Mouse (Mus musculus): ENCODE results near the gene Nap1l1. TPM values are rescaled to one million over a fixed set of nuclear protein-coding genes. Genes with fewer than 3 reads are reported as not detected.

The Nap1l1 gene
- total and polyA plus RNA-seq, 2 experiments from 2014 or later: 121 to 189 TPM

GRCm38 (mm10) chr10:111539724-111540324 lies 66.8 kb downstream of the Nap1l1 start:
- no peaks in the 10 kb centered on the region for H3K27me3 ChIP-seq (ENCODE audit: insufficient read depth, low read length)
- no peaks in the 10 kb centered on the region for H3K9me3 ChIP-seq (ENCODE audit: low read length)
- no peaks in the 10 kb centered on the region for H3K36me3 ChIP-seq (ENCODE audit: insufficient read depth)
- 41% methylated on average over 9 of the region's 9 CpGs for WGBS
- H3K4me1 ChIP-seq (ENCODE audit: insufficient read depth): no peaks in the 10 kb centered on the region; the same call in 1 of the 2 replicates
- H3K4me2 ChIP-seq (ENCODE audit: low read depth): no peak overlapping the region
- TF ChIP-seq CTCF (IDR thresholded peaks at IDR 0.05; ENCODE audit: low read depth): no peak
- DNase-seq (no peak), ATAC-seq (peak; percentile 62)
- peak overlapping the region; percentile 10; the same call in 1 of the 2 replicates for H3K27ac ChIP-seq (ENCODE audit: low read depth, low read length)
- no peak overlapping the region for H3K4me3 ChIP-seq (ENCODE audit: low read depth, low read length)
- H3K9ac ChIP-seq: no peak overlapping the region

GRCm38 (mm10) chr10:111540678-111541077 lies 67.7 kb downstream of the Nap1l1 start:
- Histone ChIP-seq H3K4me2 (ENCODE audit: low read depth) (no peak overlapping the region), H3K9ac (no peak overlapping the region), H3K27me3 (ENCODE audit: insufficient read depth, low read length) (no peaks in the 10 kb centered on the region), H3K9me3 (ENCODE audit: low read length) (no peaks in the 10 kb centered on the region), H3K36me3 (ENCODE audit: insufficient read depth) (no peaks in the 10 kb centered on the region), H3K4me3 (ENCODE audit: low read depth, low read length) (no peak overlapping the region), H3K4me1 (ENCODE audit: insufficient read depth) (no peaks in the 10 kb centered on the region; the same call in 1 of the 2 replicates), H3K27ac (ENCODE audit: low read depth, low read length) (no peak overlapping the region)
- DNase-seq (no peak), ATAC-seq (no peak)
- WGBS: 80% methylated on average over 9 of the region's 9 CpGs
- TF ChIP-seq CTCF (IDR thresholded peaks at IDR 0.05; ENCODE audit: low read depth): no peak

- TF ChIP-seq CTCF (IDR thresholded peaks at IDR 0.05; ENCODE audit: low read depth): no peak
- ATAC-seq (no peak), DNase-seq (no peak)
- H3K4me3 ChIP-seq (ENCODE audit: low read depth, low read length): no peak overlapping the region
- no peaks in the 10 kb centered on the region for H3K9me3 ChIP-seq (ENCODE audit: low read length)
- H3K27ac ChIP-seq (ENCODE audit: low read depth, low read length): no peak overlapping the region
- H3K36me3 ChIP-seq (ENCODE audit: insufficient read depth): no peaks in the 10 kb centered on the region
- no peak overlapping the region for H3K4me2 ChIP-seq (ENCODE audit: low read depth)
- 67% methylated on average over 7 of the region's 7 CpGs for WGBS
- no peaks in the 10 kb centered on the region; the same call in 1 of the 2 replicates for H3K4me1 ChIP-seq (ENCODE audit: insufficient read depth)
- H3K27me3 ChIP-seq (ENCODE audit: insufficient read depth, low read length): no peaks in the 10 kb centered on the region
- H3K9ac ChIP-seq: no peak overlapping the region
Measured at GRCm38 (mm10) chr10:111543106-111543505, 70.1 kb downstream of the Nap1l1 start.

GRCm38 (mm10) chr10:111543781-111544260 lies 70.8 kb downstream of the Nap1l1 start:
- Histone ChIP-seq H3K4me3 (ENCODE audit: low read depth, low read length) (no peak overlapping the region), H3K27ac (ENCODE audit: low read depth, low read length) (no peak overlapping the region), H3K36me3 (ENCODE audit: insufficient read depth) (no peaks in the 10 kb centered on the region), H3K27me3 (ENCODE audit: insufficient read depth, low read length) (no peaks in the 10 kb centered on the region), H3K9ac (no peak overlapping the region), H3K9me3 (ENCODE audit: low read length) (no peaks in the 10 kb centered on the region), H3K4me1 (ENCODE audit: insufficient read depth) (no peaks in the 10 kb centered on the region; the same call in 1 of the 2 replicates), H3K4me2 (ENCODE audit: low read depth) (no peak overlapping the region)
- ATAC-seq (0 out of 2 replicates have a peak, but pooled peaks have one; percentile 10), DNase-seq (no peak)
- no peak for TF ChIP-seq CTCF (IDR thresholded peaks at IDR 0.05; ENCODE audit: low read depth)
- WGBS: 59% methylated on average over 7 of the region's 7 CpGs

- no peak for DNase-seq
- WGBS: 78% methylated on average over 4 of the region's 4 CpGs
Measured at GRCm38 (mm10) chr10:111544311-111544710, 71.3 kb downstream of the Nap1l1 start.

GRCm38 (mm10) chr10:111545648-111546047 lies 72.6 kb downstream of the Nap1l1 start:
- H3K9me3 ChIP-seq (ENCODE audit: low read length): no peaks in the 10 kb centered on the region
- no peak overlapping the region for H3K4me3 ChIP-seq (ENCODE audit: low read depth, low read length)
- H3K4me1 ChIP-seq (ENCODE audit: insufficient read depth): peaks cover 3% of the 10 kb centered on the region; the same call in 1 of the 2 replicates
- no peak for ATAC-seq
- no peaks in the 10 kb centered on the region for H3K27me3 ChIP-seq (ENCODE audit: insufficient read depth, low read length)
- no peak overlapping the region for H3K27ac ChIP-seq (ENCODE audit: low read depth, low read length)
- 72% methylated on average over 4 of the region's 4 CpGs for WGBS
- no peak for DNase-seq
- H3K36me3 ChIP-seq (ENCODE audit: insufficient read depth): no peaks in the 10 kb centered on the region
- no peak for TF ChIP-seq CTCF (IDR thresholded peaks at IDR 0.05; ENCODE audit: low read depth)
- H3K4me2 ChIP-seq (ENCODE audit: low read depth): no peak overlapping the region
- H3K9ac ChIP-seq: no peak overlapping the region

More at GRCm38 (mm10) chr10:111544311-111544710, 71.3 kb downstream of the Nap1l1 start:
- Histone ChIP-seq H3K36me3 (ENCODE audit: insufficient read depth) (no peaks in the 10 kb centered on the region), H3K4me1 (ENCODE audit: insufficient read depth) (no peaks in the 10 kb centered on the region; the same call in 1 of the 2 replicates), H3K4me3 (ENCODE audit: low read depth, low read length) (no peak overlapping the region), H3K9ac (no peak overlapping the region), H3K27ac (ENCODE audit: low read depth, low read length) (no peak overlapping the region), H3K9me3 (ENCODE audit: low read length) (no peaks in the 10 kb centered on the region), H3K4me2 (ENCODE audit: low read depth) (no peak overlapping the region), H3K27me3 (ENCODE audit: insufficient read depth, low read length) (no peaks in the 10 kb centered on the region)
- ATAC-seq: no peak
- TF ChIP-seq CTCF (IDR thresholded peaks at IDR 0.05; ENCODE audit: low read depth): no peak

Other genes with a start within 250 kb of the Nap1l1 start
- gene Bbs10, start 174.5 kb upstream of the Nap1l1 start, total RNA-seq (2014; rRNA removed): 4.4 and 4.8 TPM in 2 replicates
- 1.5 and 2.1 TPM in 2 replicates for gene Bbs10, start 174.5 kb upstream of the Nap1l1 start, polyA plus RNA-seq (2015; fragmentation: Nextera tagmentation; extraction: Ambion mirVana)
- 8.9 and 9.2 TPM in 2 replicates for gene Phlda1, start 33.1 kb downstream of the Nap1l1 start, total RNA-seq (2014; rRNA removed)
- gene Phlda1, start 33.1 kb downstream of the Nap1l1 start, polyA plus RNA-seq (2015; fragmentation: Nextera tagmentation; extraction: Ambion mirVana): 29.3 and 31.3 TPM in 2 replicates

Measured in forebrain, postnatal 0 days (tissue).